Mouse (Mus musculus) erythroblast, embryonic 14.5 days (primary cell): ENCODE results near the gene Aqp9.
A peak's percentile ranks its signal among the peaks of the same experiment; 100 is the strongest.

Experiments
- GATA1 ChIP-seq: IDR thresholded peaks from 2 replicates; pipeline ENCODE4 v1.6.1; 2012; ENCODE audit warnings: low read length, inconsistent platforms, mixed read lengths
- TAL1 ChIP-seq: IDR thresholded peaks from 3 replicates; pipeline ENCODE4 v1.6.1; 2012; ENCODE audit warnings: low read length, inconsistent platforms, mixed read lengths

- peak; percentile 34; the same call in 2 of the 3 replicates for TF ChIP-seq TAL1
- peak; percentile 53; the same call in 1 of the 2 replicates for TF ChIP-seq GATA1
These were observed 10.9 kb upstream of the Aqp9 start for GRCm38 (mm10) chr9:71179276-71179896.
